Mouse (Mus musculus) heart, postnatal 25 days (tissue): Measurements from ENCODE around the gene Gm10197. TPM values are rescaled to one million over a fixed set of nuclear protein-coding genes. Genes with fewer than 3 reads are reported as not detected.
"Not testable (repeated sequence)": the region's sequence is repeated elsewhere in the genome, so short reads cannot be mapped to it uniquely, and the experiment has no call there.

ENCODE experiments used
- DNase-seq: peaks from one replicate; pipeline ENCODE4 v3.0.0; 2022; ENCODE audit warnings: low spot score
- intact Hi-C: fragments of 180-260 bp; cut with DNase I; formaldehyde crosslinking; loops from one replicate; pipeline ENCODE4 v1.15.1; 2025
- total RNA-seq, 2 experiments: library from RNA; stranded (reverse); gene quantifications; 2 replicates each; pipeline ENCODE4 v1.2.3; 2021

Gene Gm10197
- total RNA-seq, 2 experiments from 2014 or later: not detected

DNA sequence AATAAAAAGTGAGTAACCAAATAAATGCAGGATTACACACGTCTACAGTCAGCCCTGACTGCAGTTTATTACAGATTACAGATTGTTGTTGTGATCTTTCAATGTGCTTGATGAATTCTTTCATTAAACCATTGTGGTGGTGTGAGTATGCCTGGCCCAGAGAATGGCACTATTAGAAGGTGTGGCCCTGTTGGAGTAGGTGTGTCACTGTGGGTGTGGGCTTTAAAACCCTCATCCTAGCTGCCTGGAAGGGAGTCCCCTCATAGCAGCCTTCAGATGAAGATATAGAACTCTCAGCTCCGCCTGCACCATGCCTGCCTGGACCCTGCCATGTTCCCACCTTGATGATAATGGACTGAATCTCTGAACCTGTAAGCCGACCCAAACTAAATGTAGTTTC is 23.4 kb upstream of the Gm10197 start:
- DNase-seq: not testable (repeated sequence)
- intact Hi-C loops: loop anchor here (1.0 to 5.0 kb wide), 2 partner anchors 137 to 184 kb away; no protein-coding TSS in a partner anchor

GRCm38 (mm10) chr19:53394552-53394951 is 23.0 kb upstream of the Gm10197 start:
- no peak for DNase-seq
- intact Hi-C loops: loop anchor here (5.0 kb wide), 1 partner anchor 138 kb away; no protein-coding TSS in a partner anchor

GRCm38 (mm10) chr19:53393646-53394045 is 22.1 kb upstream of the Gm10197 start:
- no peak for DNase-seq
- intact Hi-C loops: loop anchor here (5.0 kb wide), 1 partner anchor 139 kb away; no protein-coding TSS in a partner anchor

GRCm38 (mm10) chr19:53392781-53393343 is 21.3 kb upstream of the Gm10197 start:
- intact Hi-C loops: loop anchor here (5.0 kb wide), 1 partner anchor 139 kb away; no protein-coding TSS in a partner anchor
- no peak for DNase-seq

DNA sequence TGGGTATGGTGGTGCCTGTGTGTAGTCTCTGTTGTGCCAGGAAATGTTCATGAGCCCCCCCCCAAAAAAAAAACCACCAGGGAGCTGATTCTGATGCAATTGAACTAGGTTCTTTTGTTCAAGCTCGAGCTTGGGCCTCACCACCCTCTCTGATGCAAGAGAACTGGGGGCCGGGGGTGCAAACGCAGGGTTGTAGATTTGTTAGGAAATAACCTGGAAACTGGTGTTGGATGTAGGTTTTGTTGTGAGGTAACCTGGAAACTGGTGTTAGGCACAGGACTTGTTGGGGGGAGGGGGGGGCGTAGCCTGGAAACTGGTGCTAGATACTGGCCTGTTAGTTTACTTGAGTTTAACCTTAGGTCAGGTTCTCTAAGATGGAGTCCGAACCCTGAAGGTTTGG is 20.2 kb upstream of the Gm10197 start:
- intact Hi-C loops: loop anchor here (5.0 kb wide), 1 partner anchor 141 kb away; no protein-coding TSS in a partner anchor
- DNase-seq: no peak

DNA sequence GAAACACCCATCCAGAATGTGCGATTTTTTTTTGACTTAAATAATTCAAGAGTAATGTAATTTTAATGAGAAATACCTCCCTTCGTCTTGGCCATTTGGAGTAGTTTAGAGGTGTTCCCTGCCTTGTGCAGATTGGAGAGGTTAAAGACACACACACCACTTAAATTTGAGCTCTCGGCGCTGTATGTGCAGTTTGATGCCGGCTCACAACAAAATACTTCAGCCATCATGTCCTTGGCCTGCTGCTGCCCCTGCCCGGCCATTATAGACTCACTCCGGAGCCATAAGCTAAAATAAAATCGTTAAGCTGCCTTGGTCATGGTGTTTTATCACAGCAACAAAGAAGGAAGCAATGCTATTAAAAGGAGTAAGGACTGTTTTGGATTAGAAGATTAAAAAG is 19.8 kb upstream of the Gm10197 start:
- intact Hi-C loops: loop anchor here (5.0 kb wide), 1 partner anchor 141 kb away; no protein-coding TSS in a partner anchor
- no peak for DNase-seq

DNA sequence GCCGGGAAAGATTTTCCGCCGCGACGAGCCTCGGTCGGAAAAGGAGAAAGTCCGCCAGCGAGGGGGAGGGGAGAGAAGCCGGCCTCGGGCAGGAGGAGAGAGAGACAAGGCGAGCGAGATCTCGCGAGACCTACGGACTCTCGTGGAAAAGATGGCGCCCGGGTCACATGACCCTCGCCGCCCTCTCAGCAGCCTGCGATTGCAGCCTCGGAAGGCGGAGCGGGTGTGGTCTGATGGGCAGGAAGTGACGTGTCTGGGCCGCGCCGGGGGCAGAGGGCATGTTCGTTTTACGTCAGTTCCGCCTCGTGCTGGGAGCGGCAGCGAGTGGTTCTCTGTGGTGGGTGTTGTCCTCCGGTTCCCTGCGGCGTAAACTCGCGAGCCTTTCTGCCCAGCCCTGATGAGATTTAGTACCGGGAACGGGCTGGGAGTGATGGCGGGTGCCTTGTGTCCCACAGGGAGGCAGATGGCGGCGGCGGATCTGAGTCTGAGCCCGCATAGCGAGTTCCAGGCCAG is 19.0 kb upstream of the Gm10197 start, which contains the start of gene Smndc1:
Gene Smndc1 (minus strand): TSS at position 84 of the 513 bp plus-strand sequence.
- DNase-seq: peak; percentile 99
- intact Hi-C loops: loop anchor here (5.0 kb wide), 1 partner anchor 142 kb away; no protein-coding TSS in a partner anchor

DNA sequence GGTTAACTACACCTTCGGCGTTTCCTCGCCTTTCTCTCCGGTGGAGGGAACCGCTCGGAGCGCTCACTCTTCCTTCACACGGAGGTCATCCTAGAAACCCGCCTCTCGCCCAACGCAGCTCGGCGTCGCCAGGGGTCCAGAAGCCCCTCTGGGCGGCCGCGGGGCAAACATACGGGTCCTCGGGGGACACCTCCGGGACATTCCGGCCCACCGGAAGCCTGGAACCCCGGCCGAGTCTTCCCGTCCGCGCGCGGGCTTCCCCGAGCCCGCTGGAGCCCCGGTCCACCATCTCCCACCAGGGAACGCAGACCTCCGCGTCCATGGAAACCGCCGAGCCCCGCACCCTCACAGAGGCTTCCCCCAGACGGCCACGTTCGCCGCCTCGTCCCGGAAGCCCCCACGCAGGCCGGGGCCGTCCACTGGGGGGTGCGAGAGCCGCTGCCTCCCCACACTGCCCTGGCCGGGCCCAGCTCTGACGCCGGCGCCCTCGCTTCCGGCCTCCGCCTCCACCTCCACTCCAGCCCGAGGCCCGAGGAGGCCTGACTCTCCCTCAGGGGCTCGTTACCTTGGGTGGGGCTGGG is 18.4 kb upstream of the Gm10197 start:
- intact Hi-C loops: loop anchor here (5.0 kb wide), 1 partner anchor 142 kb away; no protein-coding TSS in a partner anchor

DNA sequence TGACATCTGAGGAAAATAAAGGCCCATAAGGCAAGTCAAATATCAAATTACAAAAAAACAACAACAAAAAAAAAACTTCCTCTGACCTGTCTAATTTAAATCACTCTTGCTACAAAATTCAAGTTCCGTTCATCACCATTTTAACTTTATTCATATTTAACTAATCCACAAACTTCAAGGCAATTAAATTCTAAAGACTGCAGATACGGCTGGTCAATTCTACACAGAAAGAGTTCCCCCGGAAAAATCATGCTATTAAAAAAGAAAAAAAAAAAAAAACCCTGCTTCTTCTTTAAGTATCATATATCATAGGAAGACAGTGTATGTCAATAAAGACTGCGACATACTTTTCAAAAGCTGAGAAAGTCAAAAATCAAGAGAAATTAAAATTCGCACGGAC is 17.9 kb upstream of the Gm10197 start:
- no peak for DNase-seq
- intact Hi-C loops: no loop called here

More for the DNA sequence above, 18.4 kb upstream of the Gm10197 start:
- DNase-seq: no peak

DNA sequence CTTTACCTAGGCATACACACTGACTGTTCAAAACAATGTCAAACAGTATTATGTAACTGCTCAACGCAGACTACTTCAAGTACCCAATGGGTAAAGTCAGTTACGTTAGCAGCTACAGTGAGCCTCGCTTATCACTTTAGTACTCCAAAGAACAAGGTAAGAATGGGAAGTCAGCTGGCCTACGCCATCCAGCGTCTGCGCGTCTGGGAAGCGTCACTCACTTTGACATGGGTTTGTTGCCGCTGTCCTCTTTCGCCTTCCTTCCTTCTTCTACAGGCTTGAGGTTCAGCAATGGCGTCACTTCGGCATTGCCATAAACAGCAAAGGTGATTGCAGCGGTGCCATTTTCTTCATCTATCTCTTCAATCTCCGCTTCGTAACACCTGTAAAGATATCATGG is 11.8 kb upstream of the Gm10197 start:
- intact Hi-C loops: no loop called here
- no peak for DNase-seq

GRCm38 (mm10) chr19:53378421-53378820 is 6.9 kb upstream of the Gm10197 start:
- intact Hi-C loops: no loop called here
- DNase-seq: no peak

GRCm38 (mm10) chr19:53377652-53378051 is 6.1 kb upstream of the Gm10197 start:
- no peak for DNase-seq
- intact Hi-C loops: no loop called here

DNA sequence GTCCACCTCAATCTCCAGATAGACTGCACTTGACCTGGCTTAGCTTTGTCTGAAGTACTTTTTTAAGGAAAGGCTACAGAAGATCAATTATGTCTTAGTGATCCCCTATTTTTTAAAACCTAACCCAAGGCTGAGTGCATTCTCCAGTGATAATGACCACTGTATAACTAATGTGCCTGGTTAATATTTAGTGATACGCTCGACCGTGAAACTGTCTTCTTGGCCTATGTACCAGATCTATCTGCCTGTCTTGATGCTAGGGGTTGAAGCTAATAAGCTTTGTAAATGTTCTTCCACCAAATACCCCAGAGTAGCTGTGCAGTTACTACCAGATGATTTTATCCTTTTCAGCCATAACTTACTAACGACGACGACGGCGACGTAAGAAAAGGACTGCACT is 4.2 kb upstream of the Gm10197 start:
- DNase-seq: no peak
- intact Hi-C loops: no loop called here

GRCm38 (mm10) chr19:53375299-53375698 is 3.7 kb upstream of the Gm10197 start:
- DNase-seq: no peak
- intact Hi-C loops: no loop called here

GRCm38 (mm10) chr19:53373570-53373969 is 2.0 kb upstream of the Gm10197 start:
- intact Hi-C loops: no loop called here
- DNase-seq: no peak

GRCm38 (mm10) chr19:53370233-53370632 is 1.3 kb downstream of the Gm10197 start:
- intact Hi-C loops: no loop called here
- DNase-seq: no peak

DNA sequence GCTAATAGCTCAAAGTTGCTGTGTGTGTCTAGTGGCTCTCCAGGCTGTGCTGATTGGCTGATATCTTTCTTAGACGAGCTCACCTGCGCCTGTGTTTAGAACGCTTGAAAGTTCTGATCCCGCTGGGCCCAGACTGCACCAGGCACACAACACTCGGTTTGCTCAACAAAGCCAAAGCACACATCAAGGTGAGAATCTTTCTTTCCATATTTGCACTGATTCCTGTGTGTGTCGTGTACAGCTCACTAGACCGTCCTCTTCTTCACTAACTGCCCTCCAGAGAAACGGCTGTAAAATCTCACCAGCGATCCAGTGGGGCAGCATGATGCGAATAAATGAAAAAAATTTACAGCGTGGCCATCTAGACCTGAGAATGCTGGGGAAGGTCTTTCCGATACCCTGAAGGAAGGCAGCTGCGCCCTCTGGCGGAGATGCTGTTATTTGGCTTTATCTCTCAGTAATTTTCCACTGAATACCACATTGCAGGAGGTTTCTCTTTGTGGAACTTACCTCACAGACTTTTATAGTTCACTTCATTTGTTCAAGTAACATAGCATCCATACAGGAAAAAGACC is 2.0 kb downstream of the Gm10197 start:
- intact Hi-C loops: loop anchor here (1.0 to 10.0 kb wide), 5 partner anchors 39 to 362 kb away; partner anchors contain the start of genes Add3 and Mxi1
- peak; percentile 35 for DNase-seq

DNA sequence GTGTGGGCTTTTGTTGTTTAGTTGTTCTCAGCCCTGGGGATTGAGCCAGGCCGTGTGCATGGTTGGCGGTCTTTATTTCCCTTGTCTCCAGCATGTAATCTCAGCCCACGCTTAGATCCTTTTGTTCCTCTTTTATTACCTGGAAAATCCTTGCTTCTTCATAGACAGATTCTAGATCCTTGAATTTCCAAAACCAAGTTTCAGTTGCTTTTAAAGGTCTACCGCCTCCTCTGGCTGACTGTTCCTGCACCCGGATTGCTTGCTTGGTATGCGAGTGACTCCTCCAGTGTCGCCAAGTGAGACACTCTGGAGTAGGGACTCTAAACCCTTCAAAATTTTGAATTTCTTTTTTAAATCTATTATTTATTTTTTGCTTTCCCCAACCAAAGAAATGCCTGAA is 4.7 kb downstream of the Gm10197 start:
- intact Hi-C loops: loop anchor here (5.0 to 10.0 kb wide), 3 partner anchors 55 to 360 kb away; partner anchors contain the start of genes Add3 and Mxi1
- DNase-seq: no peak

DNA sequence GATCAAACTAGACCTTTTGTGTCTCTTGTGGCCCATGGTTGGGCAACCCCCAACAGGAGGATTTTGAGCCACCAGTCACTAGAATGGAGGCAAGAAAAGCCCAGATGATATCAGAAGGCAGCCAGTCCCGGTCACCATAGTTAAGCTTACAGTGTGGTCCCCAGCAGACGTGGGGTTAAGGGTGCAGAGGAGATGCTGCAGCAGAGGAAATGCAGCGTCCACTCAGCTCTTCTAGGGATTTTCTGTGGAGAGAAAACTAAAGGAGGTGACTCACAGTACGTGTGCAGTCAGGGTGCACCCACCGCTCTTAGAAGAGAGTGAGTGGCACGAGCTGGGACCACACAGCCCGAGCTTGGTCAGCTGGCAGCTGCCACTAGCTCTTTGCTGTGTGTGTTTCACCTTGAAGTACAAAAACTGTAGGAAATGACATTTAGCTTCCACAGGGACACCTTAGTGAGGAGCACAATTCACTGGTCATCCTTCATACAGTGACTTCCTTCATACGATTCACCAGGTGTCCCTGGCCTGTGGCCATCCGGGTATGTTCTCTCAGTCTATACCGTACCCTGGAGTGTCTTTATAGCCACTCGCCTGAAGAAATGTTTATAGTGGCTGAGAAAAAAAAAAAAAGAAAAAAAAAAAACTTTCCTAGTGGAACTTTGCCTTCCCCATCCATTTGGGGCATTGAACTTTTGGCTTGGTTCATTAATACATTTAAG is 5.3 kb downstream of the Gm10197 start:
- no peak for DNase-seq
- intact Hi-C loops: loop anchor here (5.0 to 10.0 kb wide), 3 partner anchors 54 to 359 kb away; partner anchors contain the start of genes Add3 and Mxi1

GRCm38 (mm10) chr19:53364963-53365362 is 6.6 kb downstream of the Gm10197 start:
- peak; percentile 48 for DNase-seq
- intact Hi-C loops: loop anchor here (5.0 to 10.0 kb wide), 3 partner anchors 53 to 358 kb away; partner anchors contain the start of genes Add3 and Mxi1
